Mouse (Mus musculus) intestine, embryonic 14.5 days (tissue): ENCODE measurements around the gene Flywch1. TPM values are rescaled to one million over a fixed set of nuclear protein-coding genes. Genes with fewer than 3 reads are reported as not detected.

Experiments
- ATAC-seq: fragments of 200-750 bp; cut with Nextera tagmentation; replicated peaks from 2 replicates; pipeline ENCODE4 v1.8.0; 2017; ENCODE audit warnings: low read depth, moderate number of reproducible peaks, moderate TSS enrichment, moderate library complexity; ENCODE audit not compliant: low FRiP score, low TSS enrichment
- DNase-seq: peaks from one replicate; pipeline ENCODE4 v3.0.0-alpha.2; 2018; ENCODE audit warnings: low spot score
- H3K27ac ChIP-seq: fragments of 300-500 bp; sonication (generic); 2 replicates; pipeline ENCODE4 v1.5.1; 2014; ENCODE audit warnings: low read depth, mild to moderate bottlenecking, control low read depth
- H3K27me3 ChIP-seq: fragments of 300-500 bp; sonication (generic); replicated peaks from 2 replicates; pipeline ENCODE4 v1.6.1; 2014; ENCODE audit warnings: low read length, control low read depth; ENCODE audit not compliant: control insufficient read depth, insufficient read depth
- H3K36me3 ChIP-seq: fragments of 300-500 bp; sonication (generic); 2 replicates; pipeline ENCODE4 v1.6.1; 2014; ENCODE audit warnings: low read length, control low read depth; ENCODE audit not compliant: control insufficient read depth, insufficient read depth
- H3K4me1 ChIP-seq: fragments of 300-500 bp; sonication (generic); replicated peaks from 2 replicates; pipeline ENCODE4 v1.6.1; 2014; ENCODE audit warnings: low read length, control low read depth, mixed read lengths; ENCODE audit not compliant: control insufficient read depth, insufficient read depth
- H3K4me2 ChIP-seq: fragments of 300-500 bp; sonication (generic); 2 replicates; pipeline ENCODE4 v1.6.1; 2014; ENCODE audit warnings: low read length
- H3K4me3 ChIP-seq: fragments of 300-500 bp; sonication (generic); 2 replicates; pipeline ENCODE4 v1.5.1; 2014; ENCODE audit warnings: low read depth, low read length, control low read depth, mixed read lengths
- H3K9ac ChIP-seq: fragments of 300-500 bp; sonication (generic); 2 replicates; pipeline ENCODE4 v1.6.1; 2014; ENCODE audit warnings: mild to moderate bottlenecking, low read length
- H3K9me3 ChIP-seq: fragments of 300-500 bp; sonication (generic); 2 replicates; pipeline ENCODE4 v1.6.1; 2016; ENCODE audit warnings: low read length, control low read depth; ENCODE audit not compliant: control insufficient read depth
- WGBS: fragments of 180-500 bp; shearing (Covaris S2); extraction: QIAGEN DNeasy Blood & Tissue Kit; methylation state at CpG from one replicate; pipeline ENCODE4 v1.1.7; 2014; 5-methylcytosine and 5-hydroxymethylcytosine counted together
- polyA plus RNA-seq: library from polyadenylated mRNA; unstranded; fragments of >200 nt; fragmentation: Nextera tagmentation; extraction: Ambion mirVana; gene quantifications from 2 replicates; pipeline ENCODE4 v1.2.1, GENCODE M21; 2014

Gene Flywch1
- polyA plus RNA-seq, 1 experiment from 2014 or later, result 69.4 TPM

DNA sequence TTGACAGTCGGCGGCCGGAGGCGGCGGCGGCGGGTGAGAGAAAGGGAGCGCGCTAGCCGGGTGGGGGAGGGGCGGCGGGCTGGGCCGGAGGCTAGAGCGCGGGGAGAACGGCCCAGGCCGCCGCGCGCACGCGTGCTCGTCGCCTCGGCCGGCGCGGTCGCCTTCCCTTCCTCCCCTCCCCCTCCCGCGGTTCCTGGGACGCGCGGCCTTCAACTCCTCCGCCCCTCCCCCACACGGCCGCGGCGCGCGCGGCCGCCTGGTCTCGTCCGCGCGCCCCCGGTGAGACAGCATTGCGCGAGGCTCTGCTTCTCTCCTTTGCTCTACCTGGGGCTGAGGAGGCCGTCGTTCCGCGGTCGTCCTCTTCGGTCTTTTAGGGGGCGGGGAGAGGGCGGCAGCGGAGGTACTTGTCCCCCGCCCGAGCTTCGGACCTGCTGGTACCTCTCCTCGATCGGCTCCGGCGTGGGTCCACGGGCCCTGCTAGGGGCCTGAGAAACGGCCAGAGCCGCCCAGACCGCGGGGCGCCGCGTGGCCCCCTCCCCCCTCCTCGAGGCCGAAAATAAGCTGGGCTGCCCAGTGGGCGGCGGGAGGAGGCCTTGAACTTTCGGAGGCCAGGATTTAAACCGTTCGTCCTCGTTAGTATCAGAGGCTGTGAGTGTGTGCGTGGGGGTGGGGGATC lies 32.1 kb upstream of the Flywch1 start:
- no peaks in the 10 kb centered on the region for H3K27me3 ChIP-seq
- peaks cover 20% of the 10 kb centered on the region for H3K4me1 ChIP-seq
- no peaks in the 10 kb centered on the region for H3K9me3 ChIP-seq
- under 1% methylated on average over 64 of the region's 83 CpGs for WGBS
- peaks cover 19% of the 10 kb centered on the region for H3K36me3 ChIP-seq
- H3K4me3 ChIP-seq, result peak overlapping the region; percentile 99
- H3K9ac ChIP-seq, result peak overlapping the region; percentile 98
- ATAC-seq (peak; percentile 73), DNase-seq (peak; percentile 93)
- H3K4me2 ChIP-seq, result peak overlapping the region; percentile 87
- H3K27ac ChIP-seq, result peak overlapping the region; percentile 95

- DNase-seq (peak; percentile 93), ATAC-seq (peak; percentile 98)
- Histone ChIP-seq H3K27ac (peak overlapping the region; percentile 95), H3K4me1 (peaks cover 20% of the 10 kb centered on the region), H3K36me3 (peaks cover 13% of the 10 kb centered on the region), H3K4me3 (peak overlapping the region; percentile 99), H3K9me3 (no peaks in the 10 kb centered on the region), H3K27me3 (no peaks in the 10 kb centered on the region), H3K9ac (peak overlapping the region; percentile 98), H3K4me2 (peak overlapping the region; percentile 87)
- WGBS, result under 1% methylated on average over 57 of the region's 60 CpGs
Observed at GRCm38 (mm10) chr17:23802746-23803365, 31.5 kb upstream of the Flywch1 start.

DNA sequence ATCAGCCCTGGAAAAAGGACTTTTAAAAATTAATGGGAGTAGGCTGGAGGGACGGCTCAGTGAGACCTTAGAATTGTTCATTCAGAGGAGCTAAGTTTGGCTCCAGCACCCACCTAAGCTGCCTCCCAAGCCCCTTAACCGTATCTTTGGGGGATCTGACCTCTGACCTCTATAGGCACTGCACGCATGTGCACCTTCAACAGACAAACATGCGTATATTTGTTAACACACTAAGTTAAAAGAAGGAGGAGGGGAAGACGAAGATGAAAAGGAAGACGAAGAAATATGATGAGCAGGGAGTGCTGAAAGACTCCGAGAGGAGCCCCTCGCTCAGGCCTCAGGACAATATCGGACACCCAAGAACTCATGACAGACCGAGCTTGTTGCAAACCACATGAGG lies 30.2 kb upstream of the Flywch1 start:
- H3K4me1 ChIP-seq, result peaks cover 16% of the 10 kb centered on the region
- H3K4me3 ChIP-seq, result no peak overlapping the region
- 95% methylated on average over 10 of the region's 10 CpGs for WGBS
- DNase-seq, result no peak
- no peaks in the 10 kb centered on the region for H3K27me3 ChIP-seq
- no peak overlapping the region for H3K4me2 ChIP-seq
- no peaks in the 10 kb centered on the region for H3K9me3 ChIP-seq
- H3K9ac ChIP-seq, result no peak overlapping the region
- no peak overlapping the region for H3K27ac ChIP-seq
- H3K36me3 ChIP-seq, result 0 out of 2 replicates have a peak, but pooled peaks cover under 1% of the 10 kb centered on the region
- no peak for ATAC-seq

GRCm38 (mm10) chr17:23797316-23797715 lies 25.9 kb upstream of the Flywch1 start:
- no peak for ATAC-seq
- H3K9me3 ChIP-seq, result no peaks in the 10 kb centered on the region
- H3K9ac ChIP-seq, result no peak overlapping the region

GRCm38 (mm10) chr17:23795323-23795722 lies 23.9 kb upstream of the Flywch1 start:
- Histone ChIP-seq H3K4me3 (no peak overlapping the region), H3K9me3 (no peaks in the 10 kb centered on the region), H3K27me3 (no peaks in the 10 kb centered on the region), H3K9ac (no peak overlapping the region), H3K27ac (no peak overlapping the region), H3K4me1 (peaks cover 5% of the 10 kb centered on the region), H3K4me2 (no peak overlapping the region), H3K36me3 (no peaks in the 10 kb centered on the region)
- WGBS, result 94% methylated on average over 8 of the region's 8 CpGs
- ATAC-seq (no peak), DNase-seq (no peak)

More at GRCm38 (mm10) chr17:23797316-23797715, 25.9 kb upstream of the Flywch1 start:
- Histone ChIP-seq H3K4me3 (no peak overlapping the region), H3K27me3 (no peaks in the 10 kb centered on the region), H3K36me3 (no peaks in the 10 kb centered on the region), H3K4me1 (no peaks in the 10 kb centered on the region), H3K4me2 (no peak overlapping the region), H3K27ac (no peak overlapping the region)
- no peak for DNase-seq
- 80% methylated on average over 7 of the region's 7 CpGs for WGBS

DNA sequence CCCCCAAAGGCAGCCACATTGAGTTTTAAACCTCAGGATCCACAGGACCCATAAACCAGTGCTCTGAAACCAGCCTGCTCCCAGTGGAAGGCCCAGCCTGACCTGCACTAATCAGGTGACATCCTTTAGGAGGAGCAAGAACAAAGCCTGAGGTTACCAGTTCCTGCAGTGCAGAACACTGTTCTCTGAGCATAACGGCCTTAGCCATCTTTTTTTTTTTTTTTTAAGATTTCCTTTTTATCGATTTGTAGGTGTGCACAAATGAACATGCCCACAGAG lies 19.6 kb upstream of the Flywch1 start:
- no peak overlapping the region for H3K27ac ChIP-seq
- DNase-seq (no peak), ATAC-seq (peak; percentile 16; the same call in 1 of the 2 replicates)
- H3K4me1 ChIP-seq, result peaks cover 11% of the 10 kb centered on the region
- no peak overlapping the region; the same call in 1 of the 2 replicates for H3K9ac ChIP-seq
- H3K27me3 ChIP-seq, result no peaks in the 10 kb centered on the region
- peak overlapping the region; percentile 83 for H3K4me2 ChIP-seq
- H3K4me3 ChIP-seq, result no peak overlapping the region
- WGBS, result 60% methylated on average over 2 of the region's 2 CpGs
- H3K36me3 ChIP-seq, result no peaks in the 10 kb centered on the region
- no peaks in the 10 kb centered on the region for H3K9me3 ChIP-seq

- WGBS, result 2% methylated on average over 29 of the region's 29 CpGs
- H3K36me3 ChIP-seq, result no peaks in the 10 kb centered on the region
- H3K9ac ChIP-seq, result peak within 1 kb of the TSS; percentile 67
- no peaks in the 10 kb centered on the region for H3K27me3 ChIP-seq
- H3K4me1 ChIP-seq, result peaks cover 11% of the 10 kb centered on the region
- no peaks in the 10 kb centered on the region for H3K9me3 ChIP-seq
- H3K27ac ChIP-seq, result peak within 1 kb of the TSS; percentile 86
- ATAC-seq (0 out of 2 replicates have a peak, but pooled peaks have one; percentile 14), DNase-seq (peak; percentile 83)
- peak within 1 kb of the TSS; percentile 48 for H3K4me3 ChIP-seq
- peak within 1 kb of the TSS; percentile 83 for H3K4me2 ChIP-seq
Observed at GRCm38 (mm10) chr17:23790269-23791078, 19.1 kb upstream of the Flywch1 start, which contains the start of gene Srrm2. Gene Srrm2, plus strand, starts transcription at chr17:23790532.

GRCm38 (mm10) chr17:23789749-23790268 lies 18.4 kb upstream of the Flywch1 start:
- WGBS, result 32% methylated on average over 8 of the region's 8 CpGs
- Histone ChIP-seq H3K9me3 (no peaks in the 10 kb centered on the region), H3K4me2 (peak overlapping the region; percentile 83), H3K27me3 (no peaks in the 10 kb centered on the region), H3K4me3 (peak overlapping the region; percentile 48), H3K9ac (peak overlapping the region; percentile 67; the same call in 1 of the 2 replicates), H3K4me1 (peaks cover 11% of the 10 kb centered on the region), H3K36me3 (no peaks in the 10 kb centered on the region), H3K27ac (no peak overlapping the region)
- DNase-seq, result no peak
- ATAC-seq, result no peak
